Mouse (Mus musculus) MEL (cell line): Measurements from ENCODE around the gene Smg6.
A peak's percentile ranks its signal among the peaks of the same experiment; 100 is the strongest.

Experiments
- BHLHE40 ChIP-seq: IDR thresholded peaks from 2 replicates; pipeline ENCODE4 v1.6.1; 2012; ENCODE audit warnings: low read depth, mild to moderate bottlenecking, inconsistent platforms, low read length, improper control_type of control experiment, borderline replicate concordance
- CHD2 ChIP-seq: IDR thresholded peaks from 2 replicates; pipeline ENCODE4 v1.6.1; 2011; ENCODE audit warnings: low read length, improper control_type of control experiment
- CTCF ChIP-seq, 3 experiments: IDR thresholded peaks in 2 of 3; conservative IDR thresholded peaks in 1 of 3; 2 replicates each; pipeline ENCODE4 v1.5.1; 2011 to 2012; ENCODE audit warnings: low read length in 3 of 3, low read depth in 2 of 3, mild to moderate bottlenecking in 2 of 3, improper control_type of control experiment in 1 of 3, inconsistent platforms in 1 of 3, mixed read lengths in 1 of 3, moderate library complexity in 1 of 3; ENCODE audit not compliant: control insufficient read depth in 1 of 3, insufficient read depth in 1 of 3, poor library complexity in 1 of 3, severe bottlenecking in 1 of 3
- E2F4 ChIP-seq: IDR thresholded peaks from 2 replicates; pipeline ENCODE4 v1.6.1; 2011; ENCODE audit warnings: low read depth, low read length, improper control_type of control experiment, borderline replicate concordance
- EP300 ChIP-seq, 2 experiments: IDR thresholded peaks; 2 replicates each; pipeline ENCODE4 v1.6.1; 2011; ENCODE audit warnings: improper control_type of control experiment in 2 of 2, low read length in 2 of 2, low read depth in 1 of 2, mild to moderate bottlenecking in 1 of 2
- MAZ ChIP-seq: IDR thresholded peaks from 2 replicates; pipeline ENCODE4 v1.6.1; 2012; ENCODE audit warnings: low read depth, mild to moderate bottlenecking, inconsistent platforms, low read length, improper control_type of control experiment
- POLR2A ChIP-seq, 2 experiments: IDR thresholded peaks; 2 replicates each; pipeline ENCODE4 v1.6.1; 2011 to 2012; ENCODE audit warnings: low read length in 2 of 2, mild to moderate bottlenecking in 2 of 2, control low read depth in 1 of 2, improper control_type of control experiment in 1 of 2, low read depth in 1 of 2, moderate library complexity in 1 of 2; ENCODE audit not compliant: control insufficient read depth in 1 of 2, insufficient read depth in 1 of 2, poor library complexity in 1 of 2
- POLR2AphosphoS2 ChIP-seq: IDR thresholded peaks from 2 replicates; pipeline ENCODE4 v1.6.1; 2011; ENCODE audit warnings: low read length, improper control_type of control experiment
- RAD21 ChIP-seq: IDR thresholded peaks from 2 replicates; pipeline ENCODE4 v1.6.1; 2011; ENCODE audit warnings: mild to moderate bottlenecking, low read depth, low read length, improper control_type of control experiment

GRCm38 (mm10) chr11:75092159-75092558, 166.5 kb downstream of the Smg6 start:
- TF ChIP-seq E2F4, result no peak
- TF ChIP-seq CTCF (IDR thresholded peaks at IDR 0.05 in 2 of 3, conservative IDR thresholded peaks at IDR 0.05 in 1 of 3; ENCODE audit: control insufficient read depth in 1 of 3, insufficient read depth in 1 of 3, low read depth in 2 of 3, low read length in 3 of 3, poor library complexity in 1 of 3, severe bottlenecking in 1 of 3), result no peak
- TF ChIP-seq POLR2A (IDR thresholded peaks at IDR 0.05; ENCODE audit: control insufficient read depth in 1 of 2, insufficient read depth in 1 of 2, low read depth in 1 of 2, low read length in 2 of 2, poor library complexity in 1 of 2), result no peak
- TF ChIP-seq POLR2AphosphoS2, result no peak
- no peak for TF ChIP-seq RAD21
- TF ChIP-seq CHD2, result no peak
- no peak for TF ChIP-seq MAZ
- TF ChIP-seq BHLHE40, result no peak; the same call in none of the 2 replicates
- TF ChIP-seq EP300 (IDR thresholded peaks at IDR 0.05; ENCODE audit: low read depth in 1 of 2, low read length in 2 of 2), result peak; percentile 81 to 90
